Mouse (Mus musculus) adrenal gland, adult 8-10 months (tissue): Measurements from ENCODE around the gene Akap14. TPM values are rescaled to one million over a fixed set of nuclear protein-coding genes. Genes with fewer than 3 reads are reported as not detected.
A peak's percentile ranks its signal among the peaks of the same experiment; 100 is the strongest.
"Not testable (repeated sequence)": the region's sequence is repeated elsewhere in the genome, so short reads cannot be mapped to it uniquely, and the experiment has no call there.

Source experiments
- DNase-seq: peaks from one replicate; pipeline ENCODE4 v3.0.0; 2022
- total RNA-seq, 4 experiments: library from RNA; stranded (reverse); gene quantifications; 2 replicates each; pipeline ENCODE4 v1.2.4; 2022

Gene Akap14
- not detected for total RNA-seq

DNA sequence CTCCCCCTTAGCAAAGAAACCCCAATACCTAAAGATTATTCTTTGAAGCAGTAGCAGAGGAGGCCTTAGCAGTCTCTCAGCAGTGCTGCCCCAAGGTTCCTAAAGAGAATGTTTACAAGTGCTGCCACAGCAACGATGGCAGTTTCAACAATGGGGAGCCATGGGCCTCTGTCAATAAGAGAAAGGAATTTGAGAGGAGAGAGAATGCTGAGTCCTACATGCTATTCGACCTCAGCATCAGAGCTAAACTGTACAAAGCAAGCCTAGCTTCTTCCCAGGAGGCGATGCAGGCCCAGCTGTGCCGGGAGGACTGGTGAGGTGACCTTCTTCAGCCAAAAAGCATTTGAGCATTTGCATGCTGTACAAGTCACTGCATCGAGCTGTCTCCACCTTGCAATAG is at the start of gene Akap14:
TSS of gene Akap14 (minus strand) at position 101 of the 400 bp plus-strand sequence.
- no peak for DNase-seq

- DNase-seq: no peak
Measured at GRCm38 (mm10) chrX:37210941-37211340, 42.3 kb upstream of the Akap14 start, which contains the start of gene Gm9. Gm9 (minus strand) TSS chrX:37211041.

GRCm38 (mm10) chrX:37198676-37199075 is 30.0 kb upstream of the Akap14 start:
- DNase-seq: no peak

GRCm38 (mm10) chrX:37191744-37192379 is 23.2 kb upstream of the Akap14 start:
- DNase-seq: no peak

DNA sequence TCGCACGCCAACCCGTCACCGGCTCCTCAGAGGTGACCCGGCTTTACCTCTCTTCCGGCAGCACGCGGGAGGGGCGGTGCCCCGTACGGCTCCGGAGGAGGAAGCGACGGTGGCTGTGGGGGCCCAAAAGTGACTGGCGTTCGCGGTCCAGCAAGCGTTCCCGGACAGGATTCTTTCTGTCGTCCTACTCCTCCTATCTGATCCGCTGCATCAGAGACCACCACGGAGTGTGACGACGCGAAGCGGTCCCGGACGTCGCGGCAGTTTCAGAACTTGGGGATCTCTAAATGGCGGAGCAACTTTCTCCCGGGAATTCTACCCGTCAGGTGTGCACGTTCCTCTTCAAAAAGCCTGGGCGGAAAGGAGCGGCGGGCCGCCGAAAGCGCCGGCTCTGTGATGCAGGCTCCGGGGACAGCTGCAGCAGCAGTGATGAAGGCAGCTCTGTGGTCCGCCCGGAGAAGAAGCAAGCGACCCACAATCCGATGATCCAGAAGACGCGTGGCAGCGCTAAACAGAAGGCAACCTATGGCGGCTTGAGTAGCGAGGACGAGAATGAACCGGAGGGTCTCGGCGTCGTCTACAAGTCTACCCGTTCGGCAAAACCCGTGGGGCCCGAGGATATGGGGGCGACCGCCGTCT is 22.6 kb upstream of the Akap14 start, which contains the start of the genes Ndufa1 and Rnf113a1:
TSS of gene Ndufa1 (minus strand) at position 59 of the 639 bp plus-strand sequence.
TSS of gene Rnf113a1 (plus strand) at position 141 of the 639 bp plus-strand sequence.
- peak; percentile 75 for DNase-seq

- no peak for DNase-seq
Measured at GRCm38 (mm10) chrX:37190755-37191104, 22.1 kb upstream of the Akap14 start.

GRCm38 (mm10) chrX:37184401-37184800 is 15.8 kb upstream of the Akap14 start:
- not testable (repeated sequence) for DNase-seq

DNA sequence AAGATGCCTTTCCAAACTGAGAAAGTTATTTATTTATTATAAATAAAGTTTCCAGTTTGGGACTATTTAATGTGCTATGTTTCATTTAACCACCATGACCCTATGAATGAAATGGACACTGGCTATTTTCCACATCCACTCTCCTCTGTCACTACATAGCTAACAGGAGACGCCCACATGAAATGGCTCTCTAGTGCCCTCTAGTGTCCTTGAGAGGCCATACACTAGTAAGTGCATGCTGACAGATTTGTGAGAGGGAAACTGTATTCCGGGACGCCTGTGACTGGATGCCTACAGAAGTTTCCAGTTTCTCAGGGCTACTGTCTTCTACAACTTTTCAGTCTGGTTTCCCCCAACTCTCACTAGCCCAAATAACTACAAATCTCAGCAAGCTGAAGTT is 1.6 kb downstream of the Akap14 start:
- DNase-seq: no peak

GRCm38 (mm10) chrX:37163115-37163514 is 5.5 kb downstream of the Akap14 start:
- DNase-seq: no peak

GRCm38 (mm10) chrX:37161169-37161568 is 7.5 kb downstream of the Akap14 start:
- no peak for DNase-seq

DNA sequence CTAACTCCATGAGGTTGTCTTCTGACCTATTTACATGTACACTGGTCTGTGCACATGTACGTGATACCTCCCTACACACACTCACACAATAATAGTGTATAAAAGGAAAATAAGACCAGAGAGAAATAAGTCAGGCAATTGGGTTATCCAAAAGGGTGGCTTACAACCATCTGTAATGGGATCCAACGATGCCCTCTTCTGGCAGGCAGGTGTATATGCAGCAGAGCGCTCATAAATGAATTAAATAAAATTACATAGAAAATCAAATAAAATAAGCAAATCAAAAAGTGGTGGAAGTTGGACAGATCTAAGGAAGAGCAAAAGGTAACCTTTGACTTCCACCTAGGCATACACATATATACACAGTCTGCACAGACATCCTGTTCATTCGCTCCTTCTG is 10.8 kb downstream of the Akap14 start:
- no peak for DNase-seq

DNA sequence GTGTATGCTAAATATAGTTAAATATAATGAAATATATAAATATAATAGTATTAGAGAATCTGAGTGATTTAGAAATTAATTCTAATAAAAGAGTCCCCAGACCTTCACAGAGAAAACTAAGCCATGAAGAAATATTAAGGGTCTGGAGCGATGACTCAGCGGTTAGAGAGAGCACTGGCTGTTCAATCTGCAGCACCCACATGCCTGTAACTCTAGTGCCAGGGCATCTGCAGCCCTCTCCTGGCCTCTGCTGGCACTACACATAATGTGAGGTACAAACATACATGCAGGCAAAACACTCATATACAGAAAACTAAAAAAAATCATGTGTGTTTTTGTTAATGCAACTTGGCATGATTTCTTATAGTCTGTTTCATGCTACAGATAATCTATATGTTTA is 23.7 kb downstream of the Akap14 start:
- DNase-seq: no peak

DNA sequence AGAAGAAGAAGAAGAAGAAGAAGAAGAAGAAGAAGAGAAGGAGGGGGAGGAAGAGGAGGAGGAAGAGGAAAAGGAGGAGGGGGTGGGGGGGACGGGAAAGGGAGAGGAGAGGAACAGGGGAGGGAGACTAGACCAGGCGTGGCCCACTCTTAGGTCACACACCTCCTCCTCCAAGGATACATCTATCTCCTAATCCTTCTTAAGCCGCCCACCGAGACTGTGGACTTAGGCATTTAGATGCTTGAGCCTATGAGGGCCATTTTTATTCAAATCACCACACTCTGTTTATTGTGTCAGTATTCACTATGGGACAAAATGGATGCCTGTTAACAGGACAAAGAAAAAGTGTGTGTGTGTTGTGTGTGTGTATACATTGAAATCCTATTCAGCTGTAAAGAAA is 24.1 kb downstream of the Akap14 start:
- not testable (repeated sequence) for DNase-seq

GRCm38 (mm10) chrX:37141732-37142131 is 26.9 kb downstream of the Akap14 start:
- no peak for DNase-seq

GRCm38 (mm10) chrX:37126671-37127358 is 41.8 kb downstream of the Akap14 start, which contains the start of gene Nkap:
Nkap (plus strand) TSS chrX:37126795.
- peak; percentile 43 for DNase-seq

- DNase-seq: no peak
Measured at GRCm38 (mm10) chrX:37125511-37125910, 43.1 kb downstream of the Akap14 start.

GRCm38 (mm10) chrX:37120212-37120611 is 48.4 kb downstream of the Akap14 start:
- no peak for DNase-seq

GRCm38 (mm10) chrX:37119585-37119984 is 49.1 kb downstream of the Akap14 start:
- DNase-seq: no peak

DNA sequence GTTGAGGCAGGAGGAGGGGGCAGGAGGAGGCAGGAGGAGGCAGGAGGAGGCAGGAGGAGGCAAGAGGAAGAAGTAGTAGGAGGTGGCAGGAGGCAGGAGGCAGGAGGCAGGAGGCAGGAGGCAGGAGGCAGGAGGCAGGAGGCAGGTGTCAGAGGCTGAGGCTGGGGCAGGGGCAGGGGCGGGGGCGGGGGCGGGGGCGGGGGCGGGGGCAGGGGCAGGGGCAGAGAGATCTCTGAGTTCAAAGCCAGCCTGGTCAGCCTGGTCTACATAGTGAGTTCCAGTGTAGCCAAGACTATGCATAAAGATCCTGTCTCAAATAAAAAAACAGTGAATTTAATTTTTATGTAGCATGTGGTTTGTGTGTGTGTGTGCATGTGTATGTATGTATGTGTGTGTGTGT is 51.6 kb downstream of the Akap14 start:
- DNase-seq: no peak

- DNase-seq: no peak
Measured at GRCm38 (mm10) chrX:37110881-37111193, 57.8 kb downstream of the Akap14 start.

- peak; percentile 94 for DNase-seq
Measured at GRCm38 (mm10) chrX:37110193-37110880, 58.3 kb downstream of the Akap14 start, which contains the start of gene Upf3b. Upf3b (minus strand) TSS chrX:37110322.

DNA sequence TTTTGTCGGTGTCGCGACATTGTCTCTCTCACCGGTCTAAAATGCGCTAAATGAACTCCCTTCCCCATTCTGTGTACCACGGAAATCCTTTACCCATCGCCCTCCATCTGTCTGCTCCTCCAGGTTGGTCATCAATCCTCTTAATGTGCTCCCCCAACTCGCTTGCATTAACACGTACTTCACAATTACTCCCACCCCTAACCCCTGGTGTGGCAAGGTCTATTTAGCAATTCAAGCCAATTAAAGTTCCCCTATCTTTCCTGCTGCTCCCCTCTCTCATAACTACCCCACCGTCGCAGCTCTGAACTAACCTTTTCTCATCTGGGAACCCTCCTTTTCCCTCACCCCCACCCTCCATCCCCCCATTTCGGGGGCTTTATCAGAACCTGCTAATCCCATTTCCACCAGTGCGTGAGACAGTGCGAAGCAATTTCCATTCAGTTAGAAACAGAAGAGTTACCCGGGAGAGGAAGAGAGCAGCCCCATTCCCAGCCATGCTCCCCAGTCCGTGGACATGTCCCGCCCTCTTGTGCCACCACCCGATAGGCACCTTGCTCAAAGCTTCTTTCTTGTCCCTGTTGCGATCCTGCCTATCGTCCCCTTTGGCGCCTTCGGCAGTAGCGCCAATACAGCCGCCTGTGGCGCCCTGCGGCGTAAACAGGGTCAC is 59.0 kb downstream of the Akap14 start:
- no peak for DNase-seq
